Mouse (Mus musculus): ENCODE measurements around the gene Itch. TPM values are rescaled to one million over a fixed set of nuclear protein-coding genes. Genes with fewer than 3 reads are reported as not detected.
"Not testable (repeated sequence)": the region's sequence is repeated elsewhere in the genome, so short reads cannot be mapped to it uniquely, and the experiment has no call there.

Itch gene
- total RNA-seq, 2 experiments from 2014 or later: 27.5 to 28.5 TPM

DNA sequence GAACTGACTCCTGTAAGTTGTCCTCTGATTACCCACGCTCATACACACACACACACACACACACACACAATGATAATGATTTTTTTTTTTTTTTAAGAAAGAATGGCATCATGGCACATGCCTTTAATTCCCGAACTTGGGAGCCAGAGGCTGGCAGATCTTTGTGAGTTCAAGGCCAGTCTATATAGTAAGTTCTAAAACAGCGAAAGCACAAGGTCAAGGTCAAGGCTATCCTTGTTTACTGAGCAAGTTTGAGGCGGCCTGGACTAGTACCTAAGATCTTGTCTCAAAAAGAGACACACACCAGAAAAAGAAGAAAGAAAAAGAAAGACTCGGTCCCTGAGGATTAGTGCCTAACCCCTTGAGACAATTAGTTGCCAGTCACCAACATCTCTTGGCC is 7.7 kb downstream of the Itch start:
- intact Hi-C loops (cut with DNase I): no loop called here

DNA sequence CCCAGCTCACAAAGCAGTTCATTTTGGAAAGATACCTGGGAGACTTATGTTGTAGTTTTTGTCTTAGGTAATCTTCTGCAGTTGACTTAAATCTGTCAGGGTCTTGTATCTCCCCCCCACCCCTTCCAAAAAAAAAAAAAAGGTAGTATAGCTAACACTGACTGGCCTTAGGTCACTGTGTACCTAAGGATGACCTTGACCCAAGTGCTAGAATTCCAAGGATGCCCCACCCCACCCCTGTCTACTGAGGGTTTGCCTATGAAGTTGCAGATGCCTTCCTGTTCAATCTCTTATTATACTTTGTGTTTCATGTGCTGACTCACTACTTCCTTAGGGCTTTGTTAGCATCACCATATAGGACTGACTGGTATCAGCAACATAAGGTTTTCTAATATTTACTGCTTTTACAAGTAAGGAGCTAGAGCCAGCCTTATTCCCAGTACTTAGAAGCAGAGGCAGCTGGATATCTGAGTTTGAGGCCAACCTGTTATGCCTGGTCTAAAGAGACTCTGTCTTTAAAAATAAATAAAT is 8.8 kb downstream of the Itch start:
- DNase-seq: no peak
- intact Hi-C loops (cut with DNase I): no loop called here

More for the DNA sequence above, 7.7 kb downstream of the Itch start:
- no peak for DNase-seq

- intact Hi-C loops (cut with DNase I); DNase-seq: not testable (repeated sequence)
Measured at GRCm38 (mm10) chr2:155149296-155149695, 16.0 kb downstream of the Itch start.

DNA sequence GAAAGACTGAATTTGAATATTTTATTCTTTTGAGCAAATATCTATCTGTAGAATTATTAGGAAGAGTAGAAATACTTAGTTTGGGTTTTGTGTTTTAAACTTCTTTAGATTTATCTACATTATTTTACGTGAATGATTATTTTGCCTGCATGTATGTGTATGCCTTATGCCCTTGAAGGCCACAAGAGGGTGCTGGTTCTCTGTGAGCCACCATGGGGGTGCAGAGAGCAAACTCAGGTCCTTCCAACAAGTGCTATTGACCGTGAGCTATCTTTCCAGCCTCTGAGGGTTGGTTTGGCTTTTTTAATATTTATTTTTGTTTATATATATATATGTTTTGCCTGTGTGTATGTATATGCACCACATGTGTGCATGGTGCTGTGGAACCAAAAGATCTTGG is 74.1 kb downstream of the Itch start:
- peak in 1 of 2 experiments; percentile 9 for DNase-seq
- intact Hi-C loops (cut with DNase I): loop anchor here (5.0 kb wide), 1 partner anchor 180 kb away; no protein-coding TSS in a partner anchor

DNA sequence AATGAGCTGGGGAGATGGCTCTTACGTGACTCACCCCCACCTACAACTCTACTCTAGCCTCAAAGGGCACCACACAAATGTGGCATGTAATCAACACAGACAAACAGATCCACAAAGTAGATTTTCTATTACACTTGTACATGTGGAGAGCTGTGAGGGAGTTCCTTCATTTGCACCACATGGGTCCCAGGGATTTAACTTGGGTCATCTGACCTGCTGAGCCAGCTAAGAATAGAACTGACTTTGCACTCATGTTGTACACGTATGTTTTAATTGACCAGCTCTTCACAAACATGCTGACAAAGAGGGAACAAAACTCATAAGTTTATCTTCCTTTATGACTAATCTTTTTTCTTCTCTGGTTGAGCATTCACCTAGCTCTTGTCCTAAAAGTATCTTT is 89.8 kb downstream of the Itch start:
- intact Hi-C loops (cut with DNase I): loop anchor here (5.0 kb wide), 1 partner anchor 164 kb away; no protein-coding TSS in a partner anchor
- no peak for DNase-seq

- DNase-seq: peak in 1 of 2 experiments; percentile 41
- intact Hi-C loops (cut with DNase I): loop anchor here (5.0 kb wide), 1 partner anchor 163 kb away; no protein-coding TSS in a partner anchor
Measured at GRCm38 (mm10) chr2:155224721-155225120, 91.4 kb downstream of the Itch start.

DNA sequence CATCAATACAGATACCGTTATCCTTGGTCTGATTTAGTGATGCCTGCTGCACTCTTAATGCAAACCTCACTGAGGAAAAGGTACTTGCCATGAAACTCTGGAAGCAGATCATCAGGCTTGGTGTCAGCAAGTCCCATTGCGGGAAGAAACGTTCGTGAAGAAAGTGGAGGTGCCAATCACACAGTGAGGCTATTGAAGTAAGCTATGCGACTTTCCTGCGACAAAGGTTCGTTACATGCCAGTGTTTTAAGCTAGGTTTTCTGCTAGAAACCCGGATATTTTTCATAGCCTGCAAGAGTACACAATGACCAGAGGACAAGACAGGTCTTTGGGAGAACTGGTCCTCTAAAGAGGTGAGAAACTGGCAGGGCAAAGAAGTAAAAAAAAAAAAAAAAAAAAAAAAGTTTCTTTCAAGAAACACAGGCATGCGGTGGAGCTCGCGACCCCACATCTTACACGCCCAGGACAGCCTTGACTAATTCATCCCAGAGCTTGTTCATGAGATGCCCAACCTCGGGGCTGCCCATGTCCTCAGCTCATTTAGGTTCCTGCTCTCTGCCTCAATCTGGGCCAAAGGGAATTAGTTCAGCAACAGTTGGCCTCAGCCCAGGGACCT is 102.5 kb downstream of the Itch start:
- DNase-seq: no peak
- intact Hi-C loops (cut with DNase I): loop anchor here (2.0 kb wide), 2 partner anchors 41 to 147 kb away; partner anchors contain the start of gene Map1lc3a

DNA sequence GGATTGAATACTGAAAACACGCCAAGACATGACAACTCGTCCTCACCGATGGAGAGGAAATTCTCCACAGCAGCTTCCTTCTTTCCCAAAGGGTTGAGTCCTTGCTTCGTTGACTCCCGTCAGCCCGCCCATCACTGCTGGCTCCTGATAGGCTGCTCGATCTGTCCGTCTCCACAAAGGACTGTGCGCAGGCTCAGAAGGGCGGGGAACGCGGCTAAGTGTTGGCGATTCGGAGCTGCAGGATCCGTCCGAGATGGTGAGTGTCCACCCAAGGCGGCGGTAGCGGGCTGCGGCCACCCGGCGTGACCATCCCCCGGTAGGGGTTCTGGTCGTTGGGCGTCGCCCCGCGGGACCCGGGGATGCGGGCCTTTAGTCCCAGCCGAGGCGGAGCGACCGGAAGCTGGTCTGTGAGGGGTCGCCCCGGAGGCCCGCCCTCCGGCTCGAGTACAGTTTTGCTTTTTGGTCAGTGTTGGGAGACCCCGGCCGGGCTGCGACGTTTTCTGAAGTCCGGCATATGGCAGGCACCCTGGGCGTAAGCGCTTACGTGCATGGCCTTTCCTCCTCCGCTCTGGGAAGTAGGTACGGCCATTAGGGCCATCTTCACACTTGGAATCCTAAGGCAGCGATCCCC is 103.2 kb downstream of the Itch start, which contains the start of gene Dynlrb1:
Gene Dynlrb1 (plus strand): TSS at position 172 of the 631 bp plus-strand sequence.
- intact Hi-C loops (cut with DNase I): loop anchor here (2.0 kb wide), 2 partner anchors 40 to 146 kb away; partner anchors contain the start of gene Map1lc3a

GRCm38 (mm10) chr2:155237276-155237675 is 104.0 kb downstream of the Itch start:
- no peak for DNase-seq
- intact Hi-C loops (cut with DNase I): loop anchor here (2.0 kb wide), 2 partner anchors 40 to 146 kb away; partner anchors contain the start of gene Map1lc3a

More for the DNA sequence above, 103.2 kb downstream of the Itch start, which contains the start of gene Dynlrb1:
- peak; percentile 100 for DNase-seq

GRCm38 (mm10) chr2:155240915-155241314 is 107.6 kb downstream of the Itch start:
- intact Hi-C loops (cut with DNase I): no loop called here
- peak; percentile 23 to 29 for DNase-seq

GRCm38 (mm10) chr2:155242296-155242855 is 109.1 kb downstream of the Itch start:
- intact Hi-C loops (cut with DNase I): no loop called here
- DNase-seq: peak; percentile 32 to 48

- DNase-seq: peak; percentile 36 to 41
- intact Hi-C loops (cut with DNase I): no loop called here
Measured at GRCm38 (mm10) chr2:155246231-155246630, 112.9 kb downstream of the Itch start.

GRCm38 (mm10) chr2:155248206-155248605 is 114.9 kb downstream of the Itch start:
- no peak for DNase-seq
- intact Hi-C loops (cut with DNase I): no loop called here

DNA sequence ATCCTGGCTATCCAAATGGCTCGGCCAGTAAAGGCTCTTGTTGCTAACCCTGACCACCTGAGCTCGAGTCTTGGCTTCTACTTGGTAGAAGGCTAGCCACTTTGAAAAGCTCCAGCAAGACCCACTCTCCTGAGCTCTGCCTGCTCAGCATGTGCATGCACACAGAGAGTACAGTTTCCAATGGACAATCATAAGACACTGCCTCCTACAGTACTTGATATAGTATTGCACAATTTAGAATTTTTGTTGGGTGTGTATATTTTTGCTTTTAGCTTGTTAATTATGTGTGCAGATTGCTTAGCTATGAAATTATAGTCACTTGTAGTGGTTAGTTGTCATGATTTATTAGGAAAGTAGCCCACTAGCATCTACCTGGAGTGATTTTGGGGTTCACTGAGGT is 115.4 kb downstream of the Itch start:
- intact Hi-C loops (cut with DNase I): no loop called here
- DNase-seq: no peak

GRCm38 (mm10) chr2:155249588-155249987 is 116.3 kb downstream of the Itch start:
- intact Hi-C loops (cut with DNase I): no loop called here
- DNase-seq: no peak

DNA sequence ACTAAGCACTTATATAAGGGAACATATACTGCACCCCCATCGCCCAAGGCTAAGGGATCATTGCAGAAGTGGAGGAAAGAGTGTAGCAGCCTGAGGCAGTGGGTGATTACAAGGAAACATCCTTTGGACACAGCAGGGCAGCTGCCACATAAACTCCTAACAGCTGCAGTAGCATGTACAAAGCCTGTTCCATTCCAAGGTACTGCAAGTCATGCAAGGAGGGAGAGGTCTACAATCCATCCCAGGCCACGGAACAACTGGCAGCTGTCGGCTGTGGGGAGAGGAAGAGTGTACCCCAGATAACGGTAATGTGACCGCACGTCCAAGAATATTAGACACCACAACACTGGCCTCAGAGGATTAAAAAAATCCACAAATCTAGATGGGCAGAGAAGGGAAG is 132.2 kb downstream of the Itch start:
- intact Hi-C loops (cut with DNase I): no loop called here
- DNase-seq: no peak

- intact Hi-C loops (cut with DNase I): no loop called here
- no peak for DNase-seq
Measured at GRCm38 (mm10) chr2:155266896-155267295, 133.6 kb downstream of the Itch start.

GRCm38 (mm10) chr2:155271957-155272356 is 138.6 kb downstream of the Itch start:
- DNase-seq: no peak
- intact Hi-C loops (cut with DNase I): no loop called here

- no peak for DNase-seq
- intact Hi-C loops (cut with DNase I): no loop called here
Measured at GRCm38 (mm10) chr2:155272396-155273170, 139.3 kb downstream of the Itch start.

GRCm38 (mm10) chr2:155273603-155274002 is 140.3 kb downstream of the Itch start:
- intact Hi-C loops (cut with DNase I): no loop called here
- DNase-seq: no peak

Data from heart, postnatal 36 days (tissue).